18 mouse cellular contexts compared by ENCODE assay signal in genomic region chr10:71150486-71150885, GRCm38 (mm10). TPM values are rescaled to one million over a fixed set of nuclear protein-coding genes. Genes with fewer than 3 reads are reported as not detected.
"Had no signal": no experiment of that assay in that cellular context is flagged by ENCODE, and none has a peak within 500 bp of the region (broad histone marks: within the 10 kb centered on the region; RNA-seq: fewer than 3 reads in every experiment).

No protein-coding gene starts in this region.

- H3K4me3 ChIP-seq: intestine, embryonic 15.5 days; kidney, embryonic 15.5 days; layer of hippocampus, adult 2 months; liver, embryonic 13.5 days had no signal

- H3K36me3 ChIP-seq: intestine, embryonic 15.5 days; liver, embryonic 13.5 days had no signal

- ATAC-seq: intestine, embryonic 15.5 days had no signal

- H3K9ac ChIP-seq: intestine, embryonic 15.5 days; kidney, embryonic 15.5 days; liver, embryonic 13.5 days had no signal

- H3K27me3 ChIP-seq: intestine, embryonic 15.5 days; kidney, embryonic 15.5 days; liver, embryonic 13.5 days had no signal

- H3K4me2 ChIP-seq: intestine, embryonic 15.5 days; kidney, embryonic 15.5 days; liver, embryonic 13.5 days; midbrain, embryonic 11.5 days had no signal

- H3K27ac ChIP-seq: intestine, embryonic 15.5 days; kidney, embryonic 15.5 days; layer of hippocampus, adult 2 months; liver, embryonic 13.5 days; stomach, postnatal 0 days had no signal

- DNase-seq: kidney, adult 11 months; kidney, adult 8-10 months; kidney, postnatal 10 days; kidney, postnatal 4 days; liver, embryonic 13.5 days; lung, adult 2 months; lung, postnatal 14 days; lung, postnatal 4 days; midbrain, embryonic 14.5 days; right cerebral cortex, postnatal 4 days; thymus, postnatal 25 days had no signal

- H3K4me1 ChIP-seq: liver, embryonic 13.5 days had no signal

- H3K9me3 ChIP-seq: intestine, embryonic 15.5 days; kidney, embryonic 15.5 days; liver, embryonic 13.5 days had no signal

RNA-seq across cellular contexts. Expression of gene Bicc1, which starts 9.0 kb away (rescaled TPM):
- total RNA-seq: megakaryocyte progenitor cell, adult 5-6 weeks; megakaryocyte-erythroid progenitor cell, adult 5-6 weeks had no signal
